17 mouse cellular contexts compared by ENCODE assay signal in the genomic region with DNA sequence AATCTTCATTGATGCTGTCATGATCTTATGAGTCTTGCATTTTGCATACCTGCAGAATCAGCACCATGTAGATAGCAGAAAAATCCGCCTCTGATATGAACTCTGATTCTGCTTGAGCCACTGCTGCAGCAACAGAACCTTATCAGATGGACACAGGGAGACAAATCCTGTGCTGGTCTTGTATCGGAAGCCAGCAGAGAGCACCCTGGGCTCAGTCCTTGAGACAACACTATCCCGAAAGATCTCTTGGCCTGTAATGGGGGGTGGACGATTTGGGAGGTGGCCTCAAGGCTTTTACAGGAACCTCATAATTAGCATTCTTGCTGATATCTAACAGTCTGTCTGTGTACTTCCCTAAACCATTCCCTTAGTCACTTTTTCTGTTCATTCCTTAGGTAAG.
"Had no signal": no experiment of that assay in that cellular context is flagged by ENCODE, and none has a peak within 500 bp of the region (broad histone marks: within the 10 kb centered on the region; RNA-seq: fewer than 3 reads in every experiment).

No protein-coding gene starts in this region.

- ATAC-seq: midbrain, embryonic 16.5 days had no signal

- H3K9me3 ChIP-seq: megakaryocyte, embryonic 14.5 days; midbrain, embryonic 10.5 days; midbrain, embryonic 12.5 days; neural tube, embryonic 13.5 days; neural tube, embryonic 15.5 days had no signal

- H3K4me3 ChIP-seq: megakaryocyte, embryonic 14.5 days; midbrain, embryonic 10.5 days; midbrain, embryonic 12.5 days; myocyte; neural tube, embryonic 13.5 days; neural tube, embryonic 15.5 days had no signal

- H3K4me1 ChIP-seq: midbrain, embryonic 10.5 days had no signal

- H3K27me3 ChIP-seq: megakaryocyte, embryonic 14.5 days; midbrain, embryonic 12.5 days; neural tube, embryonic 13.5 days; neural tube, embryonic 15.5 days had no signal

- H3K27ac ChIP-seq: liver, embryonic 14.5 days; midbrain, embryonic 10.5 days; midbrain, embryonic 12.5 days; neural tube, embryonic 13.5 days; neural tube, embryonic 15.5 days had no signal

- DNase-seq: lung, adult 18-20 months; lung, embryonic 14.5 days; lung, postnatal 10 days; lung, postnatal 4 days; midbrain, embryonic 14.5 days; right cerebral cortex, postnatal 14 days; thymus, adult 18-20 months; thymus, postnatal 14 days; thymus, postnatal 36 days had no signal

- H3K9ac ChIP-seq: liver, embryonic 14.5 days; lung, embryonic 14.5 days; midbrain, embryonic 12.5 days; neural tube, embryonic 13.5 days; neural tube, embryonic 15.5 days had no signal
